Mouse (Mus musculus): Measurements from ENCODE around the gene Glrx5. TPM values are rescaled to one million over a fixed set of nuclear protein-coding genes. Genes with fewer than 3 reads are reported as not detected.

Gene Glrx5
- polyA plus RNA-seq, 1 experiment from 2014 or later, result 158 TPM

GRCm38 (mm10) chr12:105065119-105065518, 32.6 kb downstream of the Glrx5 start:
- no peaks in the 10 kb centered on the region for H3K9me3 ChIP-seq
- no peak overlapping the region for H3K4me2 ChIP-seq
- H3K27ac ChIP-seq, result no peak overlapping the region
- H3K36me3 ChIP-seq, result no peaks in the 10 kb centered on the region
- WGBS, result 89% methylated on average over 7 of the region's 7 CpGs
- no peak for ATAC-seq (ENCODE audit: low FRiP score)
- no peaks in the 10 kb centered on the region for H3K27me3 ChIP-seq
- H3K9ac ChIP-seq, result no peak overlapping the region
- peaks cover 27% of the 10 kb centered on the region for H3K4me1 ChIP-seq (replicated peaks)
- H3K4me3 ChIP-seq, result no peak overlapping the region

- H3K27me3 ChIP-seq, result no peaks in the 10 kb centered on the region
- no peaks in the 10 kb centered on the region for H3K9me3 ChIP-seq
- no peak overlapping the region for H3K4me3 ChIP-seq
- peaks cover 27% of the 10 kb centered on the region for H3K4me1 ChIP-seq (replicated peaks)
- H3K9ac ChIP-seq, result no peak overlapping the region
- 65% methylated on average over 10 of the region's 10 CpGs for WGBS
- H3K36me3 ChIP-seq, result no peaks in the 10 kb centered on the region
- no peak overlapping the region for H3K27ac ChIP-seq
- no peak for ATAC-seq (ENCODE audit: low FRiP score)
- no peak overlapping the region for H3K4me2 ChIP-seq
These were observed 34.0 kb downstream of the Glrx5 start for GRCm38 (mm10) chr12:105066523-105066922.

GRCm38 (mm10) chr12:105068911-105069310, 36.4 kb downstream of the Glrx5 start:
- H3K27me3 ChIP-seq, result no peaks in the 10 kb centered on the region
- H3K9me3 ChIP-seq, result no peaks in the 10 kb centered on the region
- peaks cover 18% of the 10 kb centered on the region for H3K4me1 ChIP-seq (replicated peaks)
- H3K4me2 ChIP-seq, result no peak overlapping the region
- no peak for ATAC-seq (ENCODE audit: low FRiP score)
- H3K27ac ChIP-seq, result no peak overlapping the region
- H3K36me3 ChIP-seq, result no peaks in the 10 kb centered on the region
- no peak overlapping the region for H3K4me3 ChIP-seq
- H3K9ac ChIP-seq, result no peak overlapping the region
- 87% methylated on average over 5 of the region's 5 CpGs for WGBS

GRCm38 (mm10) chr12:105073708-105074107, 41.2 kb downstream of the Glrx5 start:
- WGBS, result 40% methylated on average over 9 of the region's 9 CpGs
- Histone ChIP-seq H3K4me3 (no peak overlapping the region), H3K27me3 (no peaks in the 10 kb centered on the region), H3K9ac (no peak overlapping the region), H3K27ac (no peak overlapping the region), H3K4me1 (replicated peaks) (peaks cover 8% of the 10 kb centered on the region), H3K4me2 (no peak overlapping the region), H3K9me3 (no peaks in the 10 kb centered on the region), H3K36me3 (no peaks in the 10 kb centered on the region)
- 0 out of 2 replicates have a peak, but pooled peaks have one; percentile 46 for ATAC-seq (ENCODE audit: low FRiP score)

- Histone ChIP-seq H3K9me3 (no peaks in the 10 kb centered on the region), H3K4me2 (no peak overlapping the region), H3K9ac (no peak overlapping the region), H3K27ac (0 out of 2 replicates have a peak overlapping the region, but pooled peaks have one; percentile 40), H3K4me3 (no peak overlapping the region), H3K36me3 (no peaks in the 10 kb centered on the region), H3K27me3 (no peaks in the 10 kb centered on the region), H3K4me1 (replicated peaks) (peaks cover 8% of the 10 kb centered on the region)
- 54% methylated on average over 7 of the region's 7 CpGs for WGBS
- ATAC-seq (ENCODE audit: low FRiP score), result no peak
These were observed 43.0 kb downstream of the Glrx5 start for GRCm38 (mm10) chr12:105075496-105075895.

- Histone ChIP-seq H3K9me3 (no peaks in the 10 kb centered on the region), H3K4me2 (no peak overlapping the region), H3K27ac (peak overlapping the region; percentile 66), H3K27me3 (no peaks in the 10 kb centered on the region), H3K4me3 (no peak overlapping the region), H3K9ac (no peak overlapping the region), H3K36me3 (no peaks in the 10 kb centered on the region), H3K4me1 (replicated peaks) (peaks cover 8% of the 10 kb centered on the region)
- no peak for ATAC-seq (ENCODE audit: low FRiP score)
- WGBS, result 78% methylated on average over 3 of the region's 3 CpGs
These were observed 44.0 kb downstream of the Glrx5 start for GRCm38 (mm10) chr12:105076511-105076910.

GRCm38 (mm10) chr12:105077232-105077631, 44.7 kb downstream of the Glrx5 start:
- no peak overlapping the region for H3K9ac ChIP-seq
- ATAC-seq (ENCODE audit: low FRiP score), result no peak
- whole genome bisulfite sequencing, result 92% methylated on average over 2 of the region's 2 CpGs

GRCm38 (mm10) chr12:105084171-105084570, 51.7 kb downstream of the Glrx5 start:
- no peaks in the 10 kb centered on the region for H3K9me3 ChIP-seq
- H3K27me3 ChIP-seq, result no peaks in the 10 kb centered on the region
- no peak for ATAC-seq (ENCODE audit: low FRiP score)
- WGBS, result 74% methylated on average over 5 of the region's 5 CpGs
- H3K36me3 ChIP-seq, result no peaks in the 10 kb centered on the region
- H3K9ac ChIP-seq, result no peak overlapping the region
- H3K4me3 ChIP-seq, result no peak overlapping the region
- peaks cover 3% of the 10 kb centered on the region; the same call in 1 of the 2 replicates for H3K4me1 ChIP-seq (replicated peaks)
- H3K4me2 ChIP-seq, result no peak overlapping the region
- no peak overlapping the region for H3K27ac ChIP-seq

More at GRCm38 (mm10) chr12:105077232-105077631, 44.7 kb downstream of the Glrx5 start:
- Histone ChIP-seq H3K4me3 (no peak overlapping the region), H3K4me2 (no peak overlapping the region), H3K4me1 (replicated peaks) (peaks cover 8% of the 10 kb centered on the region), H3K27me3 (no peaks in the 10 kb centered on the region), H3K27ac (no peak overlapping the region), H3K9me3 (no peaks in the 10 kb centered on the region), H3K36me3 (no peaks in the 10 kb centered on the region)

- Histone ChIP-seq H3K9ac (no peak overlapping the region), H3K27me3 (no peaks in the 10 kb centered on the region), H3K9me3 (no peaks in the 10 kb centered on the region), H3K36me3 (no peaks in the 10 kb centered on the region), H3K4me2 (no peak overlapping the region), H3K27ac (no peak overlapping the region), H3K4me3 (no peak overlapping the region), H3K4me1 (replicated peaks) (peaks cover 8% of the 10 kb centered on the region; the same call in 1 of the 2 replicates)
- 74% methylated on average over 6 of the region's 6 CpGs for WGBS
- ATAC-seq (ENCODE audit: low FRiP score), result no peak
These were observed 52.3 kb downstream of the Glrx5 start for GRCm38 (mm10) chr12:105084816-105085215.

- H3K36me3 ChIP-seq, result no peaks in the 10 kb centered on the region
- no peaks in the 10 kb centered on the region for H3K27me3 ChIP-seq
- peaks cover 8% of the 10 kb centered on the region; the same call in 1 of the 2 replicates for H3K4me1 ChIP-seq (replicated peaks)
- no peaks in the 10 kb centered on the region for H3K9me3 ChIP-seq
- no peak overlapping the region for H3K4me2 ChIP-seq
- no peak for ATAC-seq (ENCODE audit: low FRiP score)
- H3K4me3 ChIP-seq, result no peak overlapping the region
- WGBS, result 84% methylated on average over 12 of the region's 12 CpGs
- H3K9ac ChIP-seq, result no peak overlapping the region
- no peak overlapping the region for H3K27ac ChIP-seq
These were observed 52.8 kb downstream of the Glrx5 start for GRCm38 (mm10) chr12:105085296-105085695.

- H3K4me3 ChIP-seq, result no peak overlapping the region
- no peaks in the 10 kb centered on the region for H3K9me3 ChIP-seq
- H3K27me3 ChIP-seq, result no peaks in the 10 kb centered on the region
- no peaks in the 10 kb centered on the region for H3K36me3 ChIP-seq
- H3K27ac ChIP-seq, result no peak overlapping the region
- H3K9ac ChIP-seq, result no peak overlapping the region
- no peak overlapping the region for H3K4me2 ChIP-seq
- 96% methylated on average over 6 of the region's 6 CpGs for WGBS
- peaks cover 8% of the 10 kb centered on the region; the same call in 1 of the 2 replicates for H3K4me1 ChIP-seq (replicated peaks)
- no peak for ATAC-seq (ENCODE audit: low FRiP score)
These were observed 54.3 kb downstream of the Glrx5 start for GRCm38 (mm10) chr12:105086781-105087180.

- peaks cover 11% of the 10 kb centered on the region for H3K4me1 ChIP-seq (replicated peaks)
- no peak overlapping the region for H3K4me2 ChIP-seq
- no peak overlapping the region for H3K4me3 ChIP-seq
- no peak overlapping the region for H3K9ac ChIP-seq
- H3K27me3 ChIP-seq, result no peaks in the 10 kb centered on the region
- H3K27ac ChIP-seq, result no peak overlapping the region
- WGBS, result 83% methylated on average over 3 of the region's 3 CpGs
- no peaks in the 10 kb centered on the region for H3K9me3 ChIP-seq
- no peak for ATAC-seq (ENCODE audit: low FRiP score)
- no peaks in the 10 kb centered on the region for H3K36me3 ChIP-seq
These were observed 54.9 kb downstream of the Glrx5 start for GRCm38 (mm10) chr12:105087353-105087752.

GRCm38 (mm10) chr12:105089231-105089630, 56.7 kb downstream of the Glrx5 start:
- Histone ChIP-seq H3K4me3 (no peak overlapping the region), H3K9ac (no peak overlapping the region), H3K9me3 (no peaks in the 10 kb centered on the region), H3K36me3 (no peaks in the 10 kb centered on the region), H3K27ac (no peak overlapping the region), H3K4me2 (no peak overlapping the region), H3K4me1 (replicated peaks) (peaks cover 30% of the 10 kb centered on the region), H3K27me3 (no peaks in the 10 kb centered on the region)
- ATAC-seq (ENCODE audit: low FRiP score), result no peak
- 27% methylated on average over 5 of the region's 5 CpGs for WGBS
